Mouse (Mus musculus) lung, adult 2 months (tissue): ENCODE results near the gene Npdc1.

Source experiments
- CTCF ChIP-seq: fragments of 200-500 bp; IDR thresholded peaks from 2 replicates; pipeline ENCODE4 v1.5.1; 2011; ENCODE audit warnings: mild to moderate bottlenecking, low read length, control low read depth; ENCODE audit not compliant: insufficient read depth
- POLR2A ChIP-seq: fragments of 200-500 bp; IDR thresholded peaks from 2 replicates; pipeline ENCODE4 v1.6.1; 2011; ENCODE audit warnings: low read depth, mild to moderate bottlenecking, control low read depth, low read length, borderline replicate concordance; ENCODE audit errors: extremely low read depth

DNA sequence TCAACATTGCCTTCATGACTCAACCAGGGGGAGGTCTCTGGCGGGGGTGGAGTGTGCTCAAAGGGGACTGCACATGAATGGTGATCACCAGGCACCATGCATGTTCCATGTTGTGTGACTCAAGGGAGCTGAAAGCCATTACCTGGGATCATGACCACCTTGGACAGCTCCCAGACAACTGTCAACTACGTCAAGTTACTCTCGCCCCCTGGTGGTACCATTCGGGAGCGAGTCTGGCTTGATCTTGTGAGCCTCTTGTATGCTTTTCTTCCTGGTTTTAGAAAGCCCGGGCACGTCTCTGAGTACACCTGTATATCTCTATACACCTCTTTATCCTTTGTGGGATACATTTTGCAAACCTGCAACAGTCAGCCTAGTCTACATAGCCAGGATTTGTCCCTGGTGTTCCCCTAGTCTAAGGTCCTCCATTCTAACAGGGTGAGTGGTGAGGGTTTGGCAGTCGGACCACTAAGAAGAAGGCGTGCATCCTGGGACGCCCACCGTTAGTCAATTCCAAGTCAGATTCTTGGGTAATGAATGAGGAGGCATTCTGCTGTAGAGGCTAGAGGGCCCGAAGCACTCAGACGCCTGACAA, 3.3 kb downstream of the Npdc1 start:
- no peak for TF ChIP-seq POLR2A
- peak; percentile 68 for TF ChIP-seq CTCF
